Mouse (Mus musculus): ENCODE results near the gene Hmgb4.

GRCm38 (mm10) chr4:128241075-128241853 is 19.5 kb downstream of the Hmgb4 start:
- TF ChIP-seq CTCF (IDR thresholded peaks at IDR 0.05) (no peak), EP300 (IDR thresholded peaks at IDR 0.05) (no peak)
